Mouse (Mus musculus) MEL (cell line): Measurements from ENCODE around the gene Relb. TPM values are rescaled to one million over a fixed set of nuclear protein-coding genes. Genes with fewer than 3 reads are reported as not detected.

Experiments
- DNase-seq: peaks from one replicate; pipeline ENCODE4 v3.0.0; 2011; ENCODE audit warnings: low read depth, low spot score
- H3K27ac ChIP-seq: 2 replicates; pipeline ENCODE4 v1.5.1; 2012; ENCODE audit warnings: low read depth, mild to moderate bottlenecking, control low read depth, low read length, moderate library complexity; ENCODE audit not compliant: control insufficient read depth
- H3K27me3 ChIP-seq, 2 experiments: fragments of 150-350 bp in 1 of 2; sonication (generic) in 1 of 2; 2 replicates each; pipeline ENCODE4 v1.6.1; 2012; ENCODE audit warnings: low read length in 2 of 2, mild to moderate bottlenecking in 2 of 2, improper control_type of control experiment in 1 of 2, moderate library complexity in 1 of 2; ENCODE audit not compliant: insufficient read depth in 2 of 2, control insufficient read depth in 1 of 2
- H3K36me3 ChIP-seq, 2 experiments: 2 replicates each; pipeline ENCODE4 v1.6.1; 2012 to 2014; ENCODE audit warnings: low read length in 2 of 2, improper control_type of control experiment in 1 of 2, inconsistent platforms in 1 of 2, mild to moderate bottlenecking in 1 of 2; ENCODE audit not compliant: insufficient read depth in 2 of 2, control insufficient read depth in 1 of 2
- H3K4me1 ChIP-seq, 2 experiments: fragments of 150-350 bp in 1 of 2; sonication (generic) in 1 of 2; 2 replicates each; pipeline ENCODE4 v1.6.1; 2012; ENCODE audit warnings: low read length in 2 of 2, improper control_type of control experiment in 1 of 2, mild to moderate bottlenecking in 1 of 2; ENCODE audit not compliant: insufficient read depth in 2 of 2, control insufficient read depth in 1 of 2
- H3K4me3 ChIP-seq, 2 experiments: fragments of 150-350 bp in 1 of 2; sonication (generic) in 1 of 2; 2 replicates each; pipeline ENCODE4 v1.5.1; 2012; ENCODE audit warnings: low read depth in 2 of 2, low read length in 2 of 2, mild to moderate bottlenecking in 2 of 2, moderate library complexity in 2 of 2, control low read depth in 1 of 2, improper control_type of control experiment in 1 of 2; ENCODE audit not compliant: control insufficient read depth in 1 of 2, insufficient read depth in 1 of 2
- H3K79me2 ChIP-seq: 2 replicates; pipeline ENCODE4 v1.6.1; 2012; ENCODE audit warnings: mild to moderate bottlenecking, low read length, moderate library complexity; ENCODE audit not compliant: control insufficient read depth, poor library complexity, insufficient read depth
- H3K9ac ChIP-seq: 2 replicates; pipeline ENCODE4 v1.6.1; 2012; ENCODE audit warnings: low read depth, mild to moderate bottlenecking, control low read depth, low read length, moderate library complexity; ENCODE audit not compliant: control insufficient read depth, poor library complexity, severe bottlenecking
- H3K9me3 ChIP-seq: fragments of 150-350 bp; sonication (generic); replicated peaks from 2 replicates; pipeline ENCODE4 v1.6.1; 2012; ENCODE audit warnings: mild to moderate bottlenecking, low read length, improper control_type of control experiment, moderate library complexity; ENCODE audit not compliant: insufficient read depth
- BHLHE40 ChIP-seq: IDR thresholded peaks from 2 replicates; pipeline ENCODE4 v1.6.1; 2012; ENCODE audit warnings: low read depth, mild to moderate bottlenecking, inconsistent platforms, low read length, improper control_type of control experiment, borderline replicate concordance
- CHD1 ChIP-seq: IDR thresholded peaks from 2 replicates; pipeline ENCODE4 v1.6.1; 2012; ENCODE audit warnings: low read depth, mild to moderate bottlenecking, inconsistent platforms, low read length, improper control_type of control experiment
- CHD2 ChIP-seq: IDR thresholded peaks from 2 replicates; pipeline ENCODE4 v1.6.1; 2011; ENCODE audit warnings: low read length, improper control_type of control experiment
- CTCF ChIP-seq, 3 experiments: IDR thresholded peaks in 2 of 3; conservative IDR thresholded peaks in 1 of 3; 2 replicates each; pipeline ENCODE4 v1.5.1; 2011 to 2012; ENCODE audit warnings: low read length in 3 of 3, low read depth in 2 of 3, mild to moderate bottlenecking in 2 of 3, improper control_type of control experiment in 1 of 3, inconsistent platforms in 1 of 3, mixed read lengths in 1 of 3, moderate library complexity in 1 of 3; ENCODE audit not compliant: control insufficient read depth in 1 of 3, insufficient read depth in 1 of 3, poor library complexity in 1 of 3, severe bottlenecking in 1 of 3
- E2F4 ChIP-seq: IDR thresholded peaks from 2 replicates; pipeline ENCODE4 v1.6.1; 2011; ENCODE audit warnings: low read depth, low read length, improper control_type of control experiment, borderline replicate concordance
- ELF1 ChIP-seq: IDR thresholded peaks from 2 replicates; pipeline ENCODE4 v1.6.1; 2014; ENCODE audit warnings: low read depth, mild to moderate bottlenecking, inconsistent platforms, low read length, improper control_type of control experiment, moderate library complexity
- EP300 ChIP-seq, 2 experiments: IDR thresholded peaks; 2 replicates each; pipeline ENCODE4 v1.6.1; 2011; ENCODE audit warnings: improper control_type of control experiment in 2 of 2, low read length in 2 of 2, low read depth in 1 of 2, mild to moderate bottlenecking in 1 of 2
- ETS1 ChIP-seq: IDR thresholded peaks from 2 replicates; pipeline ENCODE4 v1.6.1; 2012; ENCODE audit warnings: low read depth, mild to moderate bottlenecking, inconsistent platforms, low read length, improper control_type of control experiment, moderate library complexity
- GABPA ChIP-seq: IDR thresholded peaks from 2 replicates; pipeline ENCODE4 v1.6.1; 2012; ENCODE audit warnings: low read depth, mild to moderate bottlenecking, inconsistent platforms, low read length, improper control_type of control experiment, moderate library complexity
- GATA1 ChIP-seq: IDR thresholded peaks from 2 replicates; pipeline ENCODE4 v1.6.1; 2011; ENCODE audit warnings: low read depth, low read length, improper control_type of control experiment
- HCFC1 ChIP-seq: IDR thresholded peaks from 2 replicates; pipeline ENCODE4 v1.6.1; 2012; ENCODE audit warnings: low read depth, mild to moderate bottlenecking, inconsistent platforms, low read length, improper control_type of control experiment, moderate library complexity
- JUND ChIP-seq: IDR thresholded peaks from 2 replicates; pipeline ENCODE4 v1.6.1; 2011; ENCODE audit warnings: low read depth, mild to moderate bottlenecking, improper control_type of control experiment, low read length
- KAT2A ChIP-seq: conservative IDR thresholded peaks from 2 replicates; pipeline ENCODE4 v1.6.1; 2012; ENCODE audit warnings: low read depth, low read length, improper control_type of control experiment, inconsistent platforms
- MAFK ChIP-seq: IDR thresholded peaks from 2 replicates; pipeline ENCODE4 v1.6.1; 2011; ENCODE audit warnings: low read depth, mild to moderate bottlenecking, low read length, improper control_type of control experiment, borderline replicate concordance
- MAX ChIP-seq: IDR thresholded peaks from 2 replicates; pipeline ENCODE4 v1.6.1; 2011; ENCODE audit warnings: low read length, improper control_type of control experiment
- MAZ ChIP-seq: IDR thresholded peaks from 2 replicates; pipeline ENCODE4 v1.6.1; 2012; ENCODE audit warnings: low read depth, mild to moderate bottlenecking, inconsistent platforms, low read length, improper control_type of control experiment
- MEF2A ChIP-seq: IDR thresholded peaks from 2 replicates; pipeline ENCODE4 v1.6.1; 2014; ENCODE audit warnings: low read depth, mild to moderate bottlenecking, inconsistent platforms, low read length, improper control_type of control experiment; ENCODE audit not compliant: poor library complexity, insufficient replicate concordance, severe bottlenecking; ENCODE audit errors: extremely low read depth
- MXI1 ChIP-seq: IDR thresholded peaks from 2 replicates; pipeline ENCODE4 v1.6.1; 2011; ENCODE audit warnings: mild to moderate bottlenecking, low read depth, low read length, improper control_type of control experiment
- MYB ChIP-seq: IDR thresholded peaks from 2 replicates; pipeline ENCODE4 v1.6.1; 2011; ENCODE audit warnings: mild to moderate bottlenecking, low read depth, low read length, improper control_type of control experiment
- MYC ChIP-seq: IDR thresholded peaks from 2 replicates; pipeline ENCODE4 v1.6.1; 2011; ENCODE audit warnings: low read depth, mild to moderate bottlenecking, low read length, improper control_type of control experiment, moderate library complexity
- NELFE ChIP-seq: IDR thresholded peaks from 2 replicates; pipeline ENCODE4 v1.6.1; 2011; ENCODE audit warnings: low read depth, low read length, improper control_type of control experiment
- NRF1 ChIP-seq: IDR thresholded peaks from 2 replicates; pipeline ENCODE4 v1.6.1; 2014; ENCODE audit warnings: low read depth, mild to moderate bottlenecking, inconsistent platforms, low read length, improper control_type of control experiment, moderate library complexity; ENCODE audit not compliant: poor library complexity, insufficient read depth, severe bottlenecking
- POLR2A ChIP-seq, 2 experiments: IDR thresholded peaks; 2 replicates each; pipeline ENCODE4 v1.6.1; 2011 to 2012; ENCODE audit warnings: low read length in 2 of 2, mild to moderate bottlenecking in 2 of 2, control low read depth in 1 of 2, improper control_type of control experiment in 1 of 2, low read depth in 1 of 2, moderate library complexity in 1 of 2; ENCODE audit not compliant: control insufficient read depth in 1 of 2, insufficient read depth in 1 of 2, poor library complexity in 1 of 2
- POLR2AphosphoS2 ChIP-seq: IDR thresholded peaks from 2 replicates; pipeline ENCODE4 v1.6.1; 2011; ENCODE audit warnings: low read length, improper control_type of control experiment
- POLR2AphosphoS5 ChIP-seq: IDR thresholded peaks from 2 replicates; pipeline ENCODE4 v1.6.1; 2012; ENCODE audit warnings: low read depth, borderline replicate concordance, mild to moderate bottlenecking, inconsistent platforms, low read length, moderate library complexity, mixed read lengths
- RAD21 ChIP-seq: IDR thresholded peaks from 2 replicates; pipeline ENCODE4 v1.6.1; 2011; ENCODE audit warnings: mild to moderate bottlenecking, low read depth, low read length, improper control_type of control experiment
- RCOR1 ChIP-seq: IDR thresholded peaks from 2 replicates; pipeline ENCODE4 v1.6.1; 2012; ENCODE audit warnings: low read depth, mild to moderate bottlenecking, inconsistent platforms, low read length, improper control_type of control experiment
- SIN3A ChIP-seq: IDR thresholded peaks from 2 replicates; pipeline ENCODE4 v1.6.1; 2012; ENCODE audit warnings: low read length, improper control_type of control experiment, inconsistent platforms
- SMC3 ChIP-seq: IDR thresholded peaks from 2 replicates; pipeline ENCODE4 v1.6.1; 2011; ENCODE audit warnings: low read depth, low read length, improper control_type of control experiment
- TAL1 ChIP-seq: IDR thresholded peaks from 2 replicates; pipeline ENCODE4 v1.6.1; 2012; ENCODE audit warnings: mild to moderate bottlenecking, inconsistent platforms, low read length, moderate library complexity, mixed read lengths
- TBP ChIP-seq: IDR thresholded peaks from 2 replicates; pipeline ENCODE4 v1.8.0; 2011; ENCODE audit warnings: low read depth, low read length, improper control_type of control experiment
- TCF12 ChIP-seq: IDR thresholded peaks from 2 replicates; pipeline ENCODE4 v1.6.1; 2014; ENCODE audit warnings: low read depth, mild to moderate bottlenecking, inconsistent platforms, low read length, improper control_type of control experiment, moderate library complexity
- UBTF ChIP-seq: IDR thresholded peaks from 2 replicates; pipeline ENCODE4 v1.6.1; 2012; ENCODE audit warnings: low read depth, mild to moderate bottlenecking, inconsistent platforms, low read length, improper control_type of control experiment, moderate library complexity, borderline replicate concordance; ENCODE audit not compliant: insufficient read depth
- USF2 ChIP-seq, 2 experiments: IDR thresholded peaks; 2 replicates each; pipeline ENCODE4 v1.6.1; 2011 to 2012; ENCODE audit warnings: improper control_type of control experiment in 2 of 2, low read length in 2 of 2, borderline replicate concordance in 1 of 2, inconsistent platforms in 1 of 2, low read depth in 1 of 2, mild to moderate bottlenecking in 1 of 2; ENCODE audit not compliant: insufficient read depth in 1 of 2
- ZC3H11A ChIP-seq: IDR thresholded peaks from 2 replicates; pipeline ENCODE4 v1.6.1; 2012; ENCODE audit warnings: low read depth, mild to moderate bottlenecking, inconsistent platforms, low read length, improper control_type of control experiment
- ZKSCAN1 ChIP-seq: IDR thresholded peaks from 2 replicates; pipeline ENCODE4 v1.6.1; 2012; ENCODE audit warnings: low read depth, mild to moderate bottlenecking, inconsistent platforms, low read length, improper control_type of control experiment, moderate library complexity
- ZMIZ1 ChIP-seq: IDR thresholded peaks from 2 replicates; pipeline ENCODE4 v1.6.1; 2012; ENCODE audit warnings: low read depth, mild to moderate bottlenecking, inconsistent platforms, low read length, improper control_type of control experiment, moderate library complexity
- ZNF384 ChIP-seq: IDR thresholded peaks from 2 replicates; pipeline ENCODE4 v1.6.1; 2012; ENCODE audit warnings: low read depth, mild to moderate bottlenecking, inconsistent platforms, low read length, improper control_type of control experiment
- polyA plus RNA-seq, 2 experiments: library from polyadenylated mRNA; stranded (reverse) in 1 of 2; unstranded in 1 of 2; fragments of >175 nt in 1 of 2; fragments of >200 nt in 1 of 2; gene quantifications; 2 replicates each; pipeline versions ENCODE4 v1.2.1 to v1.2.4; 2012; ENCODE audit warnings: low replicate concordance in 2 of 2, low read depth in 1 of 2; ENCODE audit not compliant: insufficient read length in 2 of 2, insufficient read depth in 1 of 2, missing spikeins in 1 of 2
- total RNA-seq: library from RNA; depleted of rRNA; stranded (reverse); fragments of 300-350 nt; gene quantifications from 2 replicates; pipeline ENCODE4 v1.2.3, GENCODE M21; 2012

Gene Relb
- total and polyA plus RNA-seq, 3 experiments = 6.2 to 7.7 TPM; not detected in 1

DNA sequence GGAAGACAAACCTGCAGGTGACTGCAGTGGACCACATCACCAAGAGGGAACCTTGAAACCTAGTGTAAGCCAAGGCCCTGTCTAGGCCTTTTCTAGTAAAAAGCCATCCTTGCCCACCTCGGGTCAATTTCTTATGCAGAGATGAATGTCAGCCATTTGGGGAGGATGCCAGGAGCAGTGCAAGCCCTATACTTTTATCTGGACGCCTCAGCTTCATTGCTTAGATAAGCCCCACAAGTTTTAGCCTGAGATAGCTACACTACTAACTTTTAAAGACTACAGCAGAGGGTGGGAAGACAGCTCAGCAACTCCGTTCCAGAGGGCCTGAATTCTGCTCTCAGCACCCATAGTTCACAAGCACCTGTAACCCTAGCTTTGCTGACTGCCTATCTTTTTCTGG, 65.4 kb downstream of the Relb start:
- peak overlapping the region; percentile 96 for H3K27ac ChIP-seq
- H3K9ac ChIP-seq = peak overlapping the region; percentile 98
- H3K27me3 ChIP-seq = no peaks in the 10 kb centered on the region
- peaks cover 31% of the 10 kb centered on the region for H3K79me2 ChIP-seq
- peak overlapping the region; percentile 60 to 98; a peak in 3 of 4 replicates for H3K4me3 ChIP-seq
- peak; percentile 91 for DNase-seq
- no peaks in the 10 kb centered on the region for H3K9me3 ChIP-seq
- peaks cover 9 to 36% of the 10 kb centered on the region in 2 experiments; a peak in 3 of 4 replicates for H3K4me1 ChIP-seq
- peaks cover 0 to 26% of the 10 kb centered on the region in 2 experiments; a peak in 2 of 4 replicates for H3K36me3 ChIP-seq
- TF ChIP-seq SIN3A (peak; percentile 90), ELF1 (no peak), ZNF384 (no peak), EP300 (IDR thresholded peaks at IDR 0.05; ENCODE audit: low read depth in 1 of 2, low read length in 2 of 2) (peak; percentile 95 to 97), BHLHE40 (no peak), TBP (peak; percentile 61), SMC3 (no peak), RCOR1 (peak; percentile 71), POLR2A (IDR thresholded peaks at IDR 0.05; ENCODE audit: control insufficient read depth in 1 of 2, insufficient read depth in 1 of 2, low read depth in 1 of 2, low read length in 2 of 2, poor library complexity in 1 of 2) (peak in 1 of 2 experiments; percentile 46; a peak in 1 of 4 replicates), UBTF (no peak), NELFE (no peak), MAX (no peak), ZC3H11A (no peak), ETS1 (peak; percentile 91), CTCF (IDR thresholded peaks at IDR 0.05 in 2 of 3, conservative IDR thresholded peaks at IDR 0.05 in 1 of 3; ENCODE audit: control insufficient read depth in 1 of 3, insufficient read depth in 1 of 3, low read depth in 2 of 3, low read length in 3 of 3, poor library complexity in 1 of 3, severe bottlenecking in 1 of 3) (no peak), GABPA (no peak), MAZ (0 out of 2 replicates have a peak, but pooled peaks have one; percentile 41), GATA1 (peak; percentile 100), JUND (no peak), TAL1 (peak; percentile 96), ZMIZ1 (peak; percentile 81), RAD21 (no peak), MAFK (peak; percentile 57; the same call in 1 of the 2 replicates), MYC (peak; percentile 40; the same call in 1 of the 2 replicates), MYB (no peak), NRF1 (no peak), POLR2AphosphoS5 (no peak), KAT2A (no peak), MXI1 (peak; percentile 62; the same call in 1 of the 2 replicates), E2F4 (no peak), TCF12 (peak; percentile 99), ZKSCAN1 (no peak), POLR2AphosphoS2 (no peak), USF2 (IDR thresholded peaks at IDR 0.05; ENCODE audit: borderline replicate concordance in 1 of 2, insufficient read depth in 1 of 2, low read depth in 1 of 2, low read length in 2 of 2) (no peak), CHD2 (no peak; the same call in 1 of the 2 replicates), HCFC1 (peak; percentile 57), MEF2A (no peak), CHD1 (no peak)
